Mouse (Mus musculus): ENCODE measurements around the gene Ago3. TPM values are rescaled to one million over a fixed set of nuclear protein-coding genes. Genes with fewer than 3 reads are reported as not detected.
A peak's percentile ranks its signal among the peaks of the same experiment; 100 is the strongest.

The Ago3 gene
- total and polyA plus RNA-seq, 3 experiments: 7.3 to 7.9 TPM; not detected in 1

DNA sequence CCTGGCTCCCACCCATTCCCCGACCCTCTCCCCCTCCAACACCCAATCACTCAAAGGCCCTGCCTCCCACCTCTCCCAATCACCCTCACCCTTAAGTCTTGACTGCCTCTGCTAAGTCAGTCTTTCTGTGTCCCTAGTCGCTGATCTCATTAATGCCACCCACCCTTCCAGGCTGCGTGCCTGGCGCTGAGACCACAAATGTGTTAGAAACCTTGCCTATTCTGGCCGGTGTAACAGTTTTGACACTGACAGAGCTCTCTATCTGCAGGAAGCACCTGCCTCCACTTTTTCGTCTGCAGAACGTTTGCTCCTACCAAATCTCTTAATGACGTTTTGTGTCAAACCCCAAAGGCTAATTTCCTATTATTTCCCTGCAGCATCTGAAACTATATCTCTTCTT is 39.6 kb upstream of the Ago3 start (continued):
- TF ChIP-seq GATA1 (IDR thresholded peaks at IDR 0.05; ENCODE audit: low read depth, low read length): peak; percentile 61
- TF ChIP-seq ZNF384 (IDR thresholded peaks at IDR 0.05; ENCODE audit: low read depth, low read length): no peak; the same call in 1 of the 2 replicates
- peak; percentile 79 for TF ChIP-seq ETS1 (IDR thresholded peaks at IDR 0.05; ENCODE audit: low read depth, low read length)
- no peak for TF ChIP-seq POLR2AphosphoS5 (IDR thresholded peaks at IDR 0.05; ENCODE audit: borderline replicate concordance, low read depth, low read length)
- TF ChIP-seq USF1 (IDR thresholded peaks at IDR 0.05; ENCODE audit: low read depth, low read length): no peak
- TF ChIP-seq EP300 (IDR thresholded peaks at IDR 0.05; ENCODE audit: low read depth in 1 of 2, low read length in 2 of 2): peak; percentile 75 to 80
- no peak for TF ChIP-seq KAT2A (conservative IDR thresholded peaks at IDR 0.05; ENCODE audit: low read depth, low read length)
- peak; percentile 51; the same call in 1 of the 2 replicates for TF ChIP-seq SIN3A (IDR thresholded peaks at IDR 0.05; ENCODE audit: low read length)
- no peak for TF ChIP-seq UBTF (IDR thresholded peaks at IDR 0.05; ENCODE audit: borderline replicate concordance, insufficient read depth, low read depth, low read length)
- no peak; the same call in 1 of the 2 replicates for TF ChIP-seq MAZ (IDR thresholded peaks at IDR 0.05; ENCODE audit: low read depth, low read length)
- no peak for TF ChIP-seq JUND (IDR thresholded peaks at IDR 0.05; ENCODE audit: low read depth, low read length)
- TF ChIP-seq HCFC1 (IDR thresholded peaks at IDR 0.05; ENCODE audit: low read depth, low read length): no peak
- TF ChIP-seq MXI1 (IDR thresholded peaks at IDR 0.05; ENCODE audit: low read depth, low read length): no peak; the same call in none of the 2 replicates
- no peak for TF ChIP-seq POLR2AphosphoS2 (IDR thresholded peaks at IDR 0.05; ENCODE audit: low read length)
- no peak for TF ChIP-seq MYC (IDR thresholded peaks at IDR 0.05; ENCODE audit: low read depth, low read length)
- peak; percentile 8; the same call in 1 of the 2 replicates for TF ChIP-seq NELFE (IDR thresholded peaks at IDR 0.05; ENCODE audit: low read depth, low read length)
- TF ChIP-seq ZMIZ1 (IDR thresholded peaks at IDR 0.05; ENCODE audit: low read depth, low read length): peak; percentile 46
- no peak for TF ChIP-seq CHD2 (IDR thresholded peaks at IDR 0.05; ENCODE audit: low read length)
- peak; percentile 89 for TF ChIP-seq TAL1 (IDR thresholded peaks at IDR 0.05; ENCODE audit: low read length)

DNA sequence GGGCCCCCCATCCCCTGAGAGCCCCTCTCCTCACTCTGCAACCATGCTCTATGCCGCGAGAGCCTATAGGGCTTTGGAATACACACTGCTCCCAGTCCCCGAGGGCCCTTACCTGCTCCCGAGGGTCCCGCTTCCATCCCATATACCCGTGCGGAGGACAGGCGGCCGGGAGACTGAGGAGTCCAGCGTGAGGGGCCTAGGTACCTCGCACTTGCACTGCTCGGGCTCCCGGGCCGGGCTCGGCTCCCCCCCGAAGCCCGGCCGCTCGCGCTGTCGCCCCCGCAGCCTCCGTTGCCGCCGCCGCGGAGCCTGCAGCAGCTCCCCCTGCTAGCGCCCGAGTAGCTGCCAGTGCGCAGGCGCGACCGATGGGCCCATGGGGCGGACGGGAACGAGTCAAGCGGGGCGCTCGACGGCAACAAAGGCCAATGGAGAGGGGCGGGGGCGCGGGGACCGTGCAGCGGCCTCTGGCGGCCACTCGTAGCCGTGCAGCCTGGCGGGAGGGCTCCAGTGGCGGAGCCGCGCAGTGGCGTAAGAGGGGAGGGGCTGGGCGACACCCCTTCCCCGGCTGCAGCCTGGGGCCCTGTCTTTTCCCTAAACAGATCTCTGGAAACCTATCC is 39.0 kb upstream of the Ago3 start, which contains the start of gene Ago1:
Gene Ago1 (minus strand): TSS at position 299 of the 617 bp plus-strand sequence.
- H3K27me3 ChIP-seq (ENCODE audit: control insufficient read depth in 1 of 2, insufficient read depth in 2 of 2, low read length in 2 of 2): no peaks in the 10 kb centered on the region
- peaks cover 0 to 11% of the 10 kb centered on the region in 2 experiments; a peak in 2 of 4 replicates for H3K36me3 ChIP-seq (ENCODE audit: control insufficient read depth in 1 of 2, insufficient read depth in 2 of 2, low read length in 2 of 2)
- peak within 1 kb of the TSS; percentile 85 for H3K27ac ChIP-seq (ENCODE audit: control insufficient read depth, low read depth, low read length)
- peak within 1 kb of the TSS; percentile 69 to 93 for H3K4me3 ChIP-seq (ENCODE audit: control insufficient read depth in 1 of 2, insufficient read depth in 1 of 2, low read depth in 2 of 2, low read length in 2 of 2)
- H3K9me3 ChIP-seq (replicated peaks; ENCODE audit: insufficient read depth, low read length): no peaks in the 10 kb centered on the region
- peaks cover 0 to 23% of the 10 kb centered on the region in 2 experiments for H3K4me1 ChIP-seq (ENCODE audit: control insufficient read depth in 1 of 2, insufficient read depth in 2 of 2, low read length in 2 of 2)
- H3K79me2 ChIP-seq (ENCODE audit: control insufficient read depth, insufficient read depth, low read length, poor library complexity): peaks cover 11% of the 10 kb centered on the region
- H3K9ac ChIP-seq (ENCODE audit: control insufficient read depth, low read depth, low read length, poor library complexity, severe bottlenecking): peak within 1 kb of the TSS; percentile 83
- DNase-seq (ENCODE audit: low read depth, low spot score): peak; percentile 96
- TF ChIP-seq UBTF (IDR thresholded peaks at IDR 0.05; ENCODE audit: borderline replicate concordance, insufficient read depth, low read depth, low read length) (0 out of 2 replicates have a peak, but pooled peaks have one; percentile 55), ELF1 (IDR thresholded peaks at IDR 0.05; ENCODE audit: low read depth, low read length) (0 out of 2 replicates have a peak, but pooled peaks have one; percentile 26), TAL1 (IDR thresholded peaks at IDR 0.05; ENCODE audit: low read length) (no peak), MAFK (IDR thresholded peaks at IDR 0.05; ENCODE audit: borderline replicate concordance, low read depth, low read length) (no peak), ZC3H11A (IDR thresholded peaks at IDR 0.05; ENCODE audit: low read depth, low read length) (no peak), CHD1 (IDR thresholded peaks at IDR 0.05; ENCODE audit: low read depth, low read length) (no peak), MAX (IDR thresholded peaks at IDR 0.05; ENCODE audit: low read length) (no peak; the same call in 1 of the 2 replicates), ETS1 (IDR thresholded peaks at IDR 0.05; ENCODE audit: low read depth, low read length) (no peak), KAT2A (conservative IDR thresholded peaks at IDR 0.05; ENCODE audit: low read depth, low read length) (no peak), MYB (IDR thresholded peaks at IDR 0.05; ENCODE audit: low read depth, low read length) (no peak), ZMIZ1 (IDR thresholded peaks at IDR 0.05; ENCODE audit: low read depth, low read length) (peak; percentile 4; the same call in 1 of the 2 replicates), RAD21 (IDR thresholded peaks at IDR 0.05; ENCODE audit: low read depth, low read length) (peak; percentile 12; the same call in 1 of the 2 replicates), EP300 (IDR thresholded peaks at IDR 0.05; ENCODE audit: low read depth in 1 of 2, low read length in 2 of 2) (no peak; a peak in 1 of 4 replicates), POLR2AphosphoS5 (IDR thresholded peaks at IDR 0.05; ENCODE audit: borderline replicate concordance, low read depth, low read length) (no peak), MAZ (IDR thresholded peaks at IDR 0.05; ENCODE audit: low read depth, low read length) (peak; percentile 98), USF2 (IDR thresholded peaks at IDR 0.05; ENCODE audit: borderline replicate concordance in 1 of 2, insufficient read depth in 1 of 2, low read depth in 1 of 2, low read length in 2 of 2) (no peak), MEF2A (IDR thresholded peaks at IDR 0.05; ENCODE audit: extremely low read depth, insufficient replicate concordance, low read depth, low read length, poor library complexity, severe bottlenecking) (no peak), POLR2A (IDR thresholded peaks at IDR 0.05; ENCODE audit: control insufficient read depth in 1 of 2, insufficient read depth in 1 of 2, low read depth in 1 of 2, low read length in 2 of 2, poor library complexity in 1 of 2) (peak; percentile 67 to 74; a peak in 3 of 4 replicates), NRF1 (IDR thresholded peaks at IDR 0.05; ENCODE audit: insufficient read depth, low read depth, low read length, poor library complexity, severe bottlenecking) (peak; percentile 92), ZNF384 (IDR thresholded peaks at IDR 0.05; ENCODE audit: low read depth, low read length) (no peak), SMC3 (IDR thresholded peaks at IDR 0.05; ENCODE audit: low read depth, low read length) (peak; percentile 48), JUND (IDR thresholded peaks at IDR 0.05; ENCODE audit: low read depth, low read length) (no peak), MXI1 (IDR thresholded peaks at IDR 0.05; ENCODE audit: low read depth, low read length) (peak; percentile 59; the same call in 1 of the 2 replicates)

Measured in MEL (cell line).